Mouse (Mus musculus): ENCODE results near the gene Madcam1. TPM values are rescaled to one million over a fixed set of nuclear protein-coding genes. Genes with fewer than 3 reads are reported as not detected.

The Madcam1 gene
- polyA plus RNA-seq, 1 experiment from 2014 or later = not detected

DNA sequence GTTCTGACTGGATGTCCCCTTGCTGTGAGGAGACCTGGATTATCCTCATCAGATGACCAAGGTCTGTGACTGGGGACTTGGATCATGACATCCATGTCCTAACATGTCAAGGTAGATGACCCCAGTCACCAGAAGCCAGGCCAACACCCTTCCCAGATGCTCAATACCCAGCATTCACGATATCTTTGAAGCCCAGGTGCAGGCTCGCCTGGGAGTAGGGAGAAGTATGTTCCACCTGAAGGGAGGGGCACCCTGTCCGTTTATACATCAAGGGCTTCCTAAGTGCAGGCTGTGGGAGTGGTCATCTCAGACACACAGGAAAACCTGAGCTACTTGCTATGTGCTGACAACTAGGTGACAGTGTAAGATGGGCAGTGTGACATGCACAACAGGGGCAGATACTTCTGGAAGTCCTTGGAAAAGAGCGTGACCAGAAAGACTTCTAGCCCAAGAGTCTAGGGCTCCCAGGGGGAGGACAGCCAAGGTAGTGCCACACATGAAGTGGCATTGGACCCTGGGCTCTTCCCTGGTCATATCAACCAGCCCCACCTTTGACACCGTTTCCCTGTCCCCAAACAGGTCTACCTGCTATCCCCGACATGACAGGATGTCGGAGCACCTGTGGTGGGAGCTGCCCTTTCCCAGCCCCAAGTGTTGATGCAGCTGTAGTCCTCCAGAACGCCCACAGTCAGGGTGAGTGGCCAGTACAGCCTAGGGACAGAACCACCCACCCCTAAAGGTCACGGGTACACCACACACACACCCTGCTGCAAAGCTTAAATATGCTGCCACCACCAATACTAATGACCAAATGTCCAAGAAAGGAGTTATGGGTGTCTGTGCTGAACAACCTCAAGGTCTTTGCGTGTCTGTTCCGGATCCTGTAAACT is 16.5 kb downstream of the Madcam1 start:
- H3K4me2 ChIP-seq (replicated peaks; ENCODE audit: low read depth, low read length) = peak overlapping the region; percentile 92
- peaks cover 14% of the 10 kb centered on the region; the same call in 1 of the 2 replicates for H3K4me1 ChIP-seq (ENCODE audit: insufficient read depth, low read depth, low read length)
- peak overlapping the region; percentile 79 for H3K4me3 ChIP-seq (ENCODE audit: low read depth, low read length)
- TF ChIP-seq CTCF (IDR thresholded peaks at IDR 0.05) (no peak), EP300 (IDR thresholded peaks at IDR 0.05) (no peak)
- ATAC-seq (peak; percentile 2), DNase-seq (ENCODE audit: low spot score) (peak; percentile 65)
- WGBS = 27% methylated on average over 11 of the region's 11 CpGs
- H3K27me3 ChIP-seq (replicated peaks; ENCODE audit: insufficient read depth, low read length) = no peaks in the 10 kb centered on the region
- H3K27ac ChIP-seq (ENCODE audit: low read length) = peak overlapping the region; percentile 80
- peaks cover 11% of the 10 kb centered on the region; the same call in 1 of the 2 replicates for H3K36me3 ChIP-seq (ENCODE audit: insufficient read depth, low read length)
- no peaks in the 10 kb centered on the region for H3K9me3 ChIP-seq (ENCODE audit: low read length)
- H3K9ac ChIP-seq (replicated peaks; ENCODE audit: low read depth) = no peak overlapping the region

DNA sequence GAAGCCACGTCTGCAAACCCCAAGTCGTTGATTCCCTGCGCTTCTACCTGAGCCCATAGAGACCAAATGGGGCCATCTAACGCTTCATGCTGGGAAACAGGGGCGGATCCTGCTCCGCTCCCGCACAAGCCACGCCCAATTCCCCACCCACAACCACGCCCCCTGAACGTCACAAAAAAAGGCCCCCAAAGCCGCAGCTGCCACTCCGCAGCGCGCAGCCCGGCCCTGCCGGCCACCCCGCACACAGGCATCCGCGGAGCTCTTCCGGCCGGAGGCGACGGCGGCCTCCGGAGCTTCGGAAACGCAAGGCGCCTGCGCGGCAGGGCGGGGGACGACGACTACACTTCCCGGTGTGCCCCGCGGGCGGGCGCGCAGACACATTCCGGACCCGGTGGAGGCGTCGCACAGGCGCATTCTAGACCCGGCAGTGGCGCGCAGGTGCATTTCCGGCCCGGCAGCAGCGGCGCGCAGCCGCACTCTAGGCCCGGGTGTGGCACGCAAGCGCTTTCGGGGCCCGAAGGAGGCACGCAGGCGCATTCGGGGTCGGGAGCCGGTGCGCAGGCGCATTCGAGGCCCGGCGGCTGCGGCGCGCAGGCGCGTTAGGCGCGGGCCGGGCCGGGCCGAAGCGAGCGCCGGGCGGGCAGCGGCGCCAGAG is 17.4 kb downstream of the Madcam1 start, which contains the start of gene Cdc34:
Gene Cdc34 (plus strand): TSS at position 605 of the 655 bp plus-strand sequence.
- Histone ChIP-seq H3K9ac (replicated peaks; ENCODE audit: low read depth) (peak within 1 kb of the TSS; percentile 83), H3K27me3 (replicated peaks; ENCODE audit: insufficient read depth, low read length) (no peaks in the 10 kb centered on the region), H3K9me3 (ENCODE audit: low read length) (no peaks in the 10 kb centered on the region), H3K27ac (ENCODE audit: low read length) (peak within 1 kb of the TSS; percentile 81), H3K4me3 (ENCODE audit: low read depth, low read length) (peak within 1 kb of the TSS; percentile 79), H3K36me3 (ENCODE audit: insufficient read depth, low read length) (peaks cover 20% of the 10 kb centered on the region; the same call in 1 of the 2 replicates), H3K4me1 (ENCODE audit: insufficient read depth, low read depth, low read length) (peaks cover 14% of the 10 kb centered on the region; the same call in 1 of the 2 replicates), H3K4me2 (replicated peaks; ENCODE audit: low read depth, low read length) (peak within 1 kb of the TSS; percentile 92)
- ATAC-seq = peak; percentile 96
- WGBS = under 1% methylated on average over 51 of the region's 84 CpGs
- peak; percentile 99 for DNase-seq (ENCODE audit: low spot score)
- TF ChIP-seq EP300 (IDR thresholded peaks at IDR 0.05) (no peak), CTCF (IDR thresholded peaks at IDR 0.05) (peak; percentile 58)

DNA sequence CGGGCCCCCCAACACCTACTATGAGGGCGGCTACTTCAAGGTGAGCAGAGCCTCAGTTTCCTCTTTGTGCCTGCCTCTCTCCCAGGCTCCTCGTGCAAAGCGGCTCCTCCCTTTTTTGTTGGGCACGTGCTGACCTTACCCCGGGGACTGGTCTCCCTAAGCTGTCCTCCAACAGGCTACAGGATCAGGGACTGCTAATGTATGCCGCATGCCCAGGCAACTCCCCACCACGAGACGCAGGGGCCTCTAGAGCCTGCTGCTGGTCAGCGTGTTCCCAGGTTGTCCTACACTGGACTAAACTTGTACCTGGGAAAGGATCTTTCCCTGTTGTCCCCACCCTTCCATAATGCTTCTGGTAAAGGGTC is 18.2 kb downstream of the Madcam1 start:
- WGBS = 0% methylated on average over 8 of the region's 10 CpGs
- no peaks in the 10 kb centered on the region for H3K27me3 ChIP-seq (replicated peaks; ENCODE audit: insufficient read depth, low read length)
- DNase-seq (ENCODE audit: low spot score) (peak; percentile 63), ATAC-seq (no peak)
- H3K4me1 ChIP-seq (ENCODE audit: insufficient read depth, low read depth, low read length) = peaks cover 14% of the 10 kb centered on the region; the same call in 1 of the 2 replicates
- peaks cover 28% of the 10 kb centered on the region for H3K36me3 ChIP-seq (ENCODE audit: insufficient read depth, low read length)
- H3K27ac ChIP-seq (ENCODE audit: low read length) = peak overlapping the region; percentile 81
- H3K9ac ChIP-seq (replicated peaks; ENCODE audit: low read depth) = peak overlapping the region; percentile 83
- H3K4me2 ChIP-seq (replicated peaks; ENCODE audit: low read depth, low read length) = peak overlapping the region; percentile 92
- no peaks in the 10 kb centered on the region for H3K9me3 ChIP-seq (ENCODE audit: low read length)
- TF ChIP-seq CTCF (IDR thresholded peaks at IDR 0.05) = no peak
- no peak for TF ChIP-seq EP300 (IDR thresholded peaks at IDR 0.05)
- peak overlapping the region; percentile 79 for H3K4me3 ChIP-seq (ENCODE audit: low read depth, low read length)

DNA sequence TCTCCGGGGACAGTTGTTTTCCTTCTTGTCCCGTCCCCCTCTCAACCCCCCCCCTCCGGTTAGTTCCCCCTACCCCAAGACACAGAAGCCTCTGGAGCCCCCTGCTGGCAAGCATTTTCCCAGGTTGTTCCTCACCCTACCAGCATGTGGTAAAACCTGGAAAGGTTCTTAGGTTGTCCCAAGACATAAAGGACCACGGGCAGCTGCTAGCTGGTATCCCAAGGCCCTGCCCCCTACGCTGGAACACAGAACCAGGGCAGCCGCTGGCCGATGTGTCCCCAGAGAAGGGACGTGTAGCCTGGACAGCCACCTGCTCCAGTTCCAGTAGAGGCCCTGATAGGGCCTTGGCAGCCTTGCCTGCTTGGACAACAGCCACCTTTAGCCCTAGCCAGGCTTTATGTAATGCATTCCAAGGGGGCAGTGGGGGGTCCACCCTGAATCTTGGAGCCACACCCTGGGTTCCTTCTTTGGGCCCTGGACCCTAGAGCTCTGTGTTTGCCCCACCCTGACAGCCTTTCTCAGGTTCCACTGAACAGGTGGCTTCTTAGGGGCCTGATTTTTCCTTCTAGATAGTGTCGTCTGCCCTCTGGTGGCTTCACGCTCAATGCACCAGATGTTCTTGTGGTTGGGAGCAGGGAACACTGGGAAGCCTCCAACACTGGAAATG is 18.7 kb downstream of the Madcam1 start:
- Histone ChIP-seq H3K4me2 (replicated peaks; ENCODE audit: low read depth, low read length) (peak overlapping the region; percentile 92), H3K4me1 (ENCODE audit: insufficient read depth, low read depth, low read length) (peaks cover 14% of the 10 kb centered on the region; the same call in 1 of the 2 replicates), H3K4me3 (ENCODE audit: low read depth, low read length) (peak overlapping the region; percentile 79), H3K27me3 (replicated peaks; ENCODE audit: insufficient read depth, low read length) (no peaks in the 10 kb centered on the region), H3K9me3 (ENCODE audit: low read length) (no peaks in the 10 kb centered on the region), H3K9ac (replicated peaks; ENCODE audit: low read depth) (peak overlapping the region; percentile 83), H3K27ac (ENCODE audit: low read length) (peak overlapping the region; percentile 81), H3K36me3 (ENCODE audit: insufficient read depth, low read length) (peaks cover 30% of the 10 kb centered on the region)
- TF ChIP-seq CTCF (IDR thresholded peaks at IDR 0.05) (peak; percentile 66), EP300 (IDR thresholded peaks at IDR 0.05) (no peak)
- ATAC-seq (no peak), DNase-seq (ENCODE audit: low spot score) (peak; percentile 69)
- WGBS = 2% methylated on average over 10 of the region's 10 CpGs

DNA sequence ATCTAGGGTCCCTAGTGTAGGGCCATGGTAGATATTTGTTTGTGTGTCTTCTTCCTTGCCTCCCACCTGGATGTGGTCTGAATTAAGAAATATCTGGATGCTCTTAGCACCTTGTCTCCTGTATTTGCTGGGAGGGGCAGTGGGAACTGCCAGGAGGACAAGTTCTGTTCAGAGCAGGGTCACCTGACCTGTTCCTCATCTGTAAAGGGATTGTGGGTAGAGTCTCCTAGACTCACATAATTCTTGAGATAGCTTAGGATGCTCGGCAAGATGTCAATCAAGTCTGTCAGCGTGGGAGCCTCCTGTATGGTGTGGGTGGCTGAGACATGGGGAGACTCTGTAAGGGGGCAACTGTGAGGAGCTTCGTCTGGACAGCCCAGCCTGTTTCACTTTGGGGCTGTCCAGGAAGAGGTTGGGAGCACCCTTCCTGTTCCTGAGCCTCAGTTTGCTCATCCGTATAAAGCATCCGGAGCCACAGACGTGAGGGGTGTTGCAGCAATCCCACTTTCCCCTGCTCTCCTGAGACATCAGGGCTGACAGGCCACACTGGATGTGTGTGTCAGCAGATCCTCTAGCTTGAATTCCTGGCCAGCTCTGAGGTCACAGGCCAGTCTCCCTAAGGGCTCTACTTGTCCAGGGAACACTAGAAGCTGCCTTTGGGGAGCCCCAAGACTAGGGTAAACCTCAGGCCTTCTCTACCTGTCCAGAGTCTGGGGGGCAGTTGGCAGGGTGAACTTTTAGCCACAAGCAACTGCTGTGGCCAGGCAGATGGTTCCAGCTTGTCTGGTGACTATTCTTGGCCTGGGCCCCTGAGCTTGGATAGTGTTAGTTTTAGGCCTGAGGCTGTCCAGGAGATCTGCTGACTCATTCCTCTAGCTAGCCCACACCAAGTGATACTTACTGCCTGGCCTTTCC is 19.6 kb downstream of the Madcam1 start:
- Histone ChIP-seq H3K9me3 (ENCODE audit: low read length) (no peaks in the 10 kb centered on the region), H3K4me2 (replicated peaks; ENCODE audit: low read depth, low read length) (peak overlapping the region; percentile 92), H3K27me3 (replicated peaks; ENCODE audit: insufficient read depth, low read length) (no peaks in the 10 kb centered on the region), H3K36me3 (ENCODE audit: insufficient read depth, low read length) (peaks cover 35% of the 10 kb centered on the region), H3K9ac (replicated peaks; ENCODE audit: low read depth) (peak overlapping the region; percentile 16; the same call in 1 of the 2 replicates), H3K4me1 (ENCODE audit: insufficient read depth, low read depth, low read length) (peaks cover 14% of the 10 kb centered on the region; the same call in 1 of the 2 replicates), H3K27ac (ENCODE audit: low read length) (0 out of 2 replicates have a peak overlapping the region, but pooled peaks have one; percentile 81), H3K4me3 (ENCODE audit: low read depth, low read length) (no peak overlapping the region)
- TF ChIP-seq EP300 (IDR thresholded peaks at IDR 0.05) (no peak), CTCF (IDR thresholded peaks at IDR 0.05) (no peak)
- ATAC-seq (no peak), DNase-seq (ENCODE audit: low spot score) (no peak)
- 66% methylated on average over 6 of the region's 6 CpGs for WGBS
